Mouse (Mus musculus) WW6 (cell line): ENCODE data around the gene Krtap28-10.
A peak's percentile ranks its signal among the peaks of the same experiment; 100 is the strongest.

Experiments used
- DNase-seq: peaks from one replicate; pipeline ENCODE4 v3.0.0-alpha.2; 2013; ENCODE audit warnings: low read depth, low spot score

Krtap28-10 gene

GRCm38 (mm10) chr1:83014477-83014876 lies 27.8 kb downstream of the Krtap28-10 start:
- DNase-seq, result no peak

GRCm38 (mm10) chr1:83007471-83007870 lies 34.8 kb downstream of the Krtap28-10 start:
- DNase-seq, result no peak

DNA sequence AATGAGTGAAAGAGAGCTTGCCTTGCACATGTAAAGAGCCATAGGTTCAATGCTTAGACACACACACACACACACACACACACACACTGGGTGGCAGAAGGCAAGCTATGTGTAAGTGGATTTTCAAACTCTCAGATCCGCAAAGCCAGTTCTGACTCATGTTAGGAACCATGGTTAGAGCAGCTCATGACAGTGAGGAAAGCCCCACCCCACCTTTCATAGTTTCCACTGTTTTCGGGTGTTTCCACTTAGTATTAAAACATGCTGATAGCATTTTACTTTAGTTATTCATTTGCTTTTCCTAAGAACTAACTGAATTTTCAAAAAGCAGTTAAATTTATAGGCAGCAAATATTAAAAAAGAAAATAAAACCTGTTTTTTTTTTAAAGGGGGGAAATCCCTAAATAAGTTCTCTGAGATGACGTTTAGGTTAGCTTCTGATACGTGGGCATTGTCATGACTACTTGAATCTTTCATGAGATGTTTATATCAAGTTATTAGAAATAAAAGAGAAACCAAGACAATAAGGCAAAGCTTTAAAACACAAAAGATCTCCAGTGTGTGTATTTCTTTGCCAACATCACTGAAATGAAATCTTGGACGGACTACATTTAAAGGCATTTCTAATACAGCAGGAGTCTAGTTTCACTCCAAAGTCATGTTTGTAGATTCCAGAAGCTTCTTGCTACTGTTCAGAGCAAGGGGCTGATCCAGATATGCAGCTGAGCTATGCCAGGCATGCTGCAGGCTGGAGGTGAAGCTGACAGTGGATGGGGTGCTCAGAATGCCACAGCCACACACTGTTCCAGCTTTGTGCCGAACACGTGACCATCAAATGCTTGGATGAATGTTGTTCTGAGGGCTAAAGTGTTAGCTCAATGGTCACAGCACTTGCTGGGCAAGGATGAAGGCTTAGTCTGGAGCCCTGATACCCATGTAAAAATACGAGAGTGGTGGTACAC lies 35.8 kb downstream of the Krtap28-10 start:
- no peak for DNase-seq

DNA sequence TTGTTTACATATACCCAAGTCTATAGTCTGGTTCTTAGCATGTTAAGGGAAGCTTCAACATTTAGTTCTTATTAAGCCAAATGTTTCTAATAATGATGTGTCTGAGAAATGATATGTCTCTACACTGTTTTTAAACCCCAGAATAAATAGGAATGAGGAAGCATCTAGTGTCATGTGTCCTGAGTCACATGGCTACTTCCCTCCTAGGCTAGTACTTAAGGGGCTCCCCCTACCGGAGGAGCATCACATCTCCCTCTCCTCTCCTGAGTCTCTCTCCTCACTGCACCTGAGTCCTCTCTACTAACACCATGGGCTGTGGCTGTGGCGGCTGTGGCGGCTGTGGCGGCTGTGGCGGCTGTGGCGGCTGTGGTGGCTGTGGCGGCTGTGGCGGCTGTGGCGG lies 42.0 kb downstream of the Krtap28-10 start, which contains the start of gene Gm47959:
Gene Gm47959 (plus strand): TSS at position 243 of the 400 bp plus-strand sequence.
- DNase-seq, result peak; percentile 7

GRCm38 (mm10) chr1:82993947-82994346 lies 48.3 kb downstream of the Krtap28-10 start:
- DNase-seq, result no peak

DNA sequence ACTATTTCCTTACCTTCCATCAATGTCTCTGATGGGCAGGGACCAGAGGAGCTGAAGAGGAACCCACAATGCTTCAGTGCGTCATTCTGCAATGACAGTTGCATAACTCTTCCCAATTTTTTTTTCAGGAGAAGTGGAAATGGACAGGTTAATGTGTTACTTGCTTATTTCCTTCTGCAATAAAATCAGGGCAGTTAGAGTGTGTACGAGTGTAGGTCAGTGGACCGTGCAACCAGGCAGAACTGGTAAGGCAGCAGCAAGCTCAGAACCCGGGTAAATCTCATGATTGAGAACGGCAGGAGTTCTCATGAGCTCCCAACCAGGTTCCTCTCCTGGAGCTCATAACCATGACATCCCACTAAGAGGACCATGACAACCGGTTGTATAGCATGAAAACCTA lies 50.2 kb downstream of the Krtap28-10 start:
- DNase-seq, result no peak

DNA sequence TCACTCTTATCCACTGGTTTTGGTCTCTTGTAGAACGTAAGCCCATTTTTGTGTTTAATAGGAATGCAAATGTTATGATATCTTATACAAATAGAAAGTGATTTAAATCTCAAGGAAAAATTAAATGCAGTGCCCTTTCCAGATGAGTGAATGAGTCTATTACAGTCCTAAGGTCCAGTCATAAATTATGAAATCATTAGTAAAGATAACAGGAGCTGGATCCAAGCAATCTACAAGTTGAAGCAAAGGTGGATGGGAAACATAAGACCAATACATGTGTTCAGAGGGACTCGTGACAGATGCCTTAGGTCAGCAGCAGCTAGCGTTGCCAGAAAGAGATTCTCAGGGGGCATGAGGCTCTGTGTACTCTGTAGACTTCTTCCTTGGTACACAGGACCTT lies 50.7 kb downstream of the Krtap28-10 start:
- DNase-seq, result no peak
